Mouse (Mus musculus) liver, adult 2 months (tissue): ENCODE data around the gene Dhx8. TPM values are rescaled to one million over a fixed set of nuclear protein-coding genes. Genes with fewer than 3 reads are reported as not detected.

ENCODE experiments used
- DNase-seq: peaks from one replicate; pipeline ENCODE4 v3.0.0-alpha.2; 2011; ENCODE audit warnings: low read depth, low spot score; ENCODE audit errors: extremely low read depth
- H3K27ac ChIP-seq: fragments of 200-500 bp; replicated peaks from 2 replicates; pipeline ENCODE4 v1.5.1; 2012; ENCODE audit warnings: low read depth, mild to moderate bottlenecking, control low read depth, inconsistent platforms, low read length; ENCODE audit not compliant: insufficient read depth
- H3K27me3 ChIP-seq: fragments of 200-500 bp; 2 replicates; pipeline ENCODE4 v1.6.1; 2012; ENCODE audit warnings: mild to moderate bottlenecking, moderate library complexity, low read length, inconsistent platforms; ENCODE audit not compliant: control insufficient read depth, insufficient read depth
- H3K36me3 ChIP-seq: fragments of 200-500 bp; 2 replicates; pipeline ENCODE4 v1.6.1; 2012; ENCODE audit warnings: low read length, inconsistent platforms; ENCODE audit not compliant: control insufficient read depth, insufficient read depth
- H3K4me1 ChIP-seq: fragments of 200-500 bp; 2 replicates; pipeline ENCODE4 v1.6.1; 2011; ENCODE audit warnings: low read length; ENCODE audit not compliant: control insufficient read depth, insufficient read depth
- H3K4me3 ChIP-seq: fragments of 200-500 bp; 2 replicates; pipeline ENCODE4 v1.5.1; 2011; ENCODE audit warnings: low read depth, mild to moderate bottlenecking, control low read depth, low read length, moderate library complexity; ENCODE audit not compliant: insufficient read depth
- H3K79me2 ChIP-seq: fragments of 200-500 bp; 2 replicates; pipeline ENCODE4 v1.6.1; 2012; ENCODE audit warnings: inconsistent platforms, mild to moderate bottlenecking, low read length, moderate library complexity; ENCODE audit not compliant: control insufficient read depth, insufficient read depth
- H3K9ac ChIP-seq: fragments of 200-500 bp; 2 replicates; pipeline ENCODE4 v1.6.1; 2012; ENCODE audit warnings: low read depth, mild to moderate bottlenecking, control low read depth, inconsistent platforms, low read length
- CTCF ChIP-seq: fragments of 200-500 bp; IDR thresholded peaks from 2 replicates; pipeline ENCODE4 v1.5.1; 2011; ENCODE audit warnings: low read depth, low read length, control low read depth
- POLR2A ChIP-seq: fragments of 200-500 bp; IDR thresholded peaks from 2 replicates; pipeline ENCODE4 v1.6.1; 2011; ENCODE audit warnings: low read length, control low read depth; ENCODE audit not compliant: insufficient read depth; ENCODE audit errors: extremely low read depth
- WGBS: fragments of 180-500 bp; shearing (Covaris S2); methylation state at CpG from one replicate; pipeline ENCODE4 v1.1.7; 2018; 5-methylcytosine and 5-hydroxymethylcytosine counted together
- polyA plus RNA-seq: library from polyadenylated mRNA; depleted of rRNA; stranded (reverse); fragments of >200 nt; gene quantifications from 2 replicates; pipeline ENCODE4 v1.2.3, GENCODE M21; 2012
- total RNA-seq: library from RNA; depleted of rRNA; stranded (reverse); fragments of >200 nt; gene quantifications from 2 replicates; pipeline ENCODE4 v1.2.3, GENCODE M21; 2014

The Dhx8 gene
- total and polyA plus RNA-seq, 2 experiments, result 5.5 to 7.7 TPM

DNA sequence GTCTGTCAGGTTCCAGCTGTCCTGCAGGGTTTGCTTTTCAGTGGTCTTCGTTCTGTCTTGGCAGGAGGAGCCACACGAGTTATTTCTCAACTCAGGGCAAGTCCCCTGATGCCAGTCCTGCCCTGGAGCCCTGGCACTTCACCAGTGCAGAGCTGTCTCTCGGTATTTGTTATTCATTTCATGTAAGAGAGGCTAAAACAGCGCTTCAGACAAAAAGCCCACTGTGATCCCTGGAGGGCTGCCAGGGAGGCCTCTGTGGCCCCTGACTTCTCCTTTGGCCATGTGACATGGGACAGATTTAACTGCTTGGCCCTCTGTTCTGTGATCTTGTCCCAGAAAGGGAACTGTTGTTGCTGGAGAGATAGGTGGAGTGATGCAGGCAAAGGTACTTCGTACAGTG, 25.7 kb downstream of the Dhx8 start:
- Histone ChIP-seq H3K27ac (no peak overlapping the region), H3K4me3 (no peak overlapping the region), H3K27me3 (no peaks in the 10 kb centered on the region), H3K9ac (no peak overlapping the region), H3K36me3 (peaks cover 60% of the 10 kb centered on the region), H3K79me2 (no peaks in the 10 kb centered on the region), H3K4me1 (no peaks in the 10 kb centered on the region)
- no peak for TF ChIP-seq POLR2A
- no peak for TF ChIP-seq CTCF
- WGBS, result 85% methylated on average over 5 of the region's 5 CpGs
- no peak for DNase-seq

DNA sequence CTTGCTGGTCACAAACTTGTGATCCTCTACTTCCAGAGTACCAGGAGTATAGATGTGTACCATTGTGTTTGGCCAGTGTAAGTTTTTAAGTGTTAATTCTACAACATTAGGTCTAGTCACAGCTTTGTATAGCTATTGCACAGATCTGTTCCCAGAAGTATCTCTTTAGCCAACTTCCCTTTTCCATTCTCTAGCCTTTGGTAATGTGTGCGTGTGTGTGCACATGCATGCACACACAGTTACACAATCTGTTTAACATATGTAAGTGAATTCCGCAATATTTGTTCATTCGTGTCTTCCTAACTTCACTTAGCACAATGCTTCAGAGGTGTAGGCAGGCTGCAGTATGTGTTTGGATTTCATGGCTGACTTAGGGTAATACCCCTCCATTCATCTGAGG, 26.8 kb downstream of the Dhx8 start:
- Histone ChIP-seq H3K36me3 (peaks cover 58% of the 10 kb centered on the region), H3K79me2 (no peaks in the 10 kb centered on the region), H3K9ac (no peak overlapping the region), H3K4me3 (no peak overlapping the region), H3K27me3 (no peaks in the 10 kb centered on the region), H3K4me1 (no peaks in the 10 kb centered on the region), H3K27ac (no peak overlapping the region)
- WGBS, result 84% methylated on average over 3 of the region's 3 CpGs
- TF ChIP-seq CTCF, result no peak
- no peak for TF ChIP-seq POLR2A
- DNase-seq, result no peak

DNA sequence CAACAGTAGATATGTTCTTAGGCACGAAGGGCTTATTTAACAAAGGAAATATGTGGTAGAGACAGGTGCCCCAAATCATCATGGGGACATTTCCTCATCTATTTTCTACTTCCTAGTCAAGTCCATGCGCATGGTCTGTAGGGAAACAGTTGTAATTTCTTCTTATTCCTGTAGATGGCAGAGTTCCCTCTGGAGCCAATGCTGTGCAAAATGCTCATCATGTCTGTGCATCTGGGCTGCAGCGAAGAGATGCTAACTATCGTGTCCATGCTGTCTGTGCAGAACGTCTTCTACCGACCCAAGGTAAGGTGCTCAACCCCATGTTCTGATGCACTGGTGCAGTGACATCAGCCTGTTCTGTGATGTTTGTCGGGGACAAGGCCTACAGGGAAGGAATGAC, 31.0 kb downstream of the Dhx8 start:
- TF ChIP-seq CTCF (peak; percentile 40; the same call in 1 of the 2 replicates), POLR2A (no peak)
- H3K27me3 ChIP-seq, result no peaks in the 10 kb centered on the region
- no peak overlapping the region for H3K9ac ChIP-seq
- H3K27ac ChIP-seq, result no peak overlapping the region
- DNase-seq, result peak; percentile 45
- no peaks in the 10 kb centered on the region for H3K79me2 ChIP-seq
- H3K4me1 ChIP-seq, result no peaks in the 10 kb centered on the region
- H3K4me3 ChIP-seq, result no peak overlapping the region
- 59% methylated on average over 7 of the region's 7 CpGs for WGBS
- H3K36me3 ChIP-seq, result peaks cover 49% of the 10 kb centered on the region

DNA sequence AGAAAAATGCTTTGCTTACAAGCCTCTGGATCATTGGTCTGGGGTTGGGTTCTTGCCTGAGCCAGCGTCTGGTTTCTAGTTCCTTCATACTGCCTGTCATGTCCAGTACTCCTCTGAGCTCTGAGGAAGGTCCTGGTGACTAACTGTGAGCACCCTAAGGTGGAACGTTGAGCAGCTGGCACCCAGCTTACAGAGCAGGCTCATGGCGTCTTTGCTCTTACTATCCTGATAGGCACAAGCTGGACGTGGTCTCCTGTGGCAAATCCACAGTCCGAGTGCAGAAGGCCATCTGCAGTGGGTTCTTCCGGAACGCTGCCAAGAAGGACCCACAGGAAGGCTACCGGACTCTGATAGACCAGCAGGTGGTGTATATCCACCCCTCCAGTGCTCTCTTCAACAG, 31.8 kb downstream of the Dhx8 start:
- H3K27ac ChIP-seq, result no peak overlapping the region
- TF ChIP-seq POLR2A (no peak), CTCF (no peak)
- DNase-seq, result no peak
- WGBS, result 94% methylated on average over 8 of the region's 8 CpGs
- no peak overlapping the region for H3K9ac ChIP-seq
- H3K79me2 ChIP-seq, result no peaks in the 10 kb centered on the region
- no peak overlapping the region for H3K4me3 ChIP-seq
- peaks cover 5% of the 10 kb centered on the region for H3K4me1 ChIP-seq
- H3K36me3 ChIP-seq, result peaks cover 42% of the 10 kb centered on the region
- no peaks in the 10 kb centered on the region for H3K27me3 ChIP-seq

DNA sequence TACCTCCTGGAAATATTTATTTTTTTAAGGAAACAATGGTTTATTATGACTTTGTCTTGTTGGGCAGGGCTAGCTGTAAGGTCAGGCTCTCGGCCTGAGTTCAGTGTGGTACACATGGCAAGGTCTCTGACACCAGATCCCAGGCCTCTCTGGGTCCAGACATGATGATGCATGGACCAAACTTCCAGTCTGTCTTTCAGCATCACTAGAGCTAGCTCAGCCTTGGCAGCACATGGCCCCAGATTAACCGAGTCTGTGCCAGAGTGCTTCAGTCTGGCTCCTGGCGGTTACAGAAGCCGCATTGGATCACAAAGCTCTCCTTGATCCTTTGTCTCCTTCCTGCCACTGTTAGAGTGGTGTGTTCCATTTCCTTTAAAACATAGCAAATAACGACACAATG, 34.6 kb downstream of the Dhx8 start:
- H3K27me3 ChIP-seq, result no peaks in the 10 kb centered on the region
- H3K9ac ChIP-seq, result no peak overlapping the region
- no peaks in the 10 kb centered on the region for H3K79me2 ChIP-seq
- H3K4me1 ChIP-seq, result peaks cover 11% of the 10 kb centered on the region
- no peak for DNase-seq
- peaks cover 32% of the 10 kb centered on the region for H3K36me3 ChIP-seq
- 90% methylated on average over 5 of the region's 5 CpGs for WGBS
- no peak overlapping the region for H3K27ac ChIP-seq
- no peak overlapping the region for H3K4me3 ChIP-seq
- TF ChIP-seq CTCF (no peak), POLR2A (no peak)

DNA sequence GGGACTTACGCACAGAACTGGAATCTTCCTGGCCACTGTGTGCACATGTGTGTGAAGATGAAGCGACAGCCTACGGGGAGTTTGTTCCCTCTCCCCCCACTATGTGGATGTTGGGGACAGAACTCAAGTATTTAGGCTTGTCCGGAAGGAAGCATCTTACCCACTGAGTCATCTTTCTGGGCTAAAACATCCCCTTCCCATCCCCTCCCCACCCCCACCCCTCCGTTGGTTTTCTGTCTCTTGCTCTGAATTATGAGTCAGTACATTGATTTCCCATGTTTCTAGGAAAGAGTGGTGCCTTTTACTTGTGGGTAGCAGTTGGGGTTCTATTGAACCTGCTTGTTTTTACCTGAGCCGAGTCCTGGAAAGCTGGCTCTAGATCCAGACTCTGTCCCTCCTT, 36.0 kb downstream of the Dhx8 start:
- no peak overlapping the region for H3K4me3 ChIP-seq
- no peaks in the 10 kb centered on the region for H3K79me2 ChIP-seq
- H3K4me1 ChIP-seq, result peaks cover 13% of the 10 kb centered on the region
- H3K36me3 ChIP-seq, result peaks cover 32% of the 10 kb centered on the region
- TF ChIP-seq CTCF (no peak), POLR2A (no peak)
- no peak overlapping the region for H3K9ac ChIP-seq
- no peak for DNase-seq
- no peaks in the 10 kb centered on the region for H3K27me3 ChIP-seq
- H3K27ac ChIP-seq, result no peak overlapping the region
- 76% methylated on average over 6 of the region's 6 CpGs for WGBS
